Mouse (Mus musculus) megakaryocyte, embryonic 14.5 days (primary cell): Measurements from ENCODE around the gene Bri3. TPM values are rescaled to one million over a fixed set of nuclear protein-coding genes. Genes with fewer than 3 reads are reported as not detected.

Experiments used
- H3K27me3 ChIP-seq: replicated peaks from 2 replicates; pipeline ENCODE3; 2012; ENCODE audit warnings: inconsistent platforms
- H3K36me3 ChIP-seq: replicated peaks from 2 replicates; pipeline ENCODE3; 2012; ENCODE audit warnings: low read length, inconsistent platforms, mixed read lengths
- H3K4me1 ChIP-seq: 2 replicates; pipeline ENCODE4 v1.6.1; 2012; ENCODE audit warnings: inconsistent platforms
- H3K4me3 ChIP-seq: replicated peaks from 2 replicates; pipeline ENCODE3; 2012; ENCODE audit warnings: moderate library complexity, mild to moderate bottlenecking, inconsistent platforms
- H3K9me3 ChIP-seq: 2 replicates; pipeline ENCODE4 v1.6.1; 2012; ENCODE audit warnings: inconsistent platforms
- FLI1 ChIP-seq: IDR thresholded peaks from 2 replicates; pipeline ENCODE4 v1.6.1; 2012; ENCODE audit warnings: low read length, inconsistent platforms, mixed read lengths
- GATA1 ChIP-seq: IDR thresholded peaks from 3 replicates; pipeline ENCODE4 v1.6.1; 2012; ENCODE audit warnings: mixed read lengths, low read length, inconsistent platforms, borderline replicate concordance
- polyA plus RNA-seq: library from polyadenylated mRNA; stranded (reverse); fragments of >175 nt; gene quantifications from 2 replicates; pipeline ENCODE4 v1.2.3, GENCODE M21; 2012; ENCODE audit warnings: low replicate concordance; ENCODE audit not compliant: insufficient read depth

Bri3 gene
- polyA plus RNA-seq, 1 experiment, result 100 TPM

DNA sequence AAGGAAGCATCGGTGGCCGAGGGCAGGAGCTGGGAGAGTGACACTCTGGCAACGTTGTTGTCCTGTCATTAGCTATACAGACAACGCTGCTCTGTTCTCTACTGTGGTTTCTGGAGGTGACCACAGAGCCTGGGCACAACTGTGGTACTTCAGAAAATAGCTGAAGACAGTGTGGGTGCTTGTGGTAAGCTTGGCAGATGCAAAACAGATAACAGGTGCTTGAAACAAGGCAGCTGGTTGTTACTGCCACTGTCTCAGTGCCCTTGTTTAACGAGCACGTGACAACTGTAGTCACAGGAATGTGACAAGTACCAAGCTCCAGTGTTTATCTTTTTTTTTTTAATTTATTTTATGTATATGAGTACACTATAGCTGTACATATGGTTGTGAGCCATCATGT, 100.4 kb downstream of the Bri3 start:
- Histone ChIP-seq H3K4me1 (no peaks in the 10 kb centered on the region), H3K9me3 (no peaks in the 10 kb centered on the region), H3K4me3 (no peak overlapping the region), H3K27me3 (peaks cover 4% of the 10 kb centered on the region), H3K36me3 (no peaks in the 10 kb centered on the region)
- TF ChIP-seq FLI1 (no peak), GATA1 (no peak)

DNA sequence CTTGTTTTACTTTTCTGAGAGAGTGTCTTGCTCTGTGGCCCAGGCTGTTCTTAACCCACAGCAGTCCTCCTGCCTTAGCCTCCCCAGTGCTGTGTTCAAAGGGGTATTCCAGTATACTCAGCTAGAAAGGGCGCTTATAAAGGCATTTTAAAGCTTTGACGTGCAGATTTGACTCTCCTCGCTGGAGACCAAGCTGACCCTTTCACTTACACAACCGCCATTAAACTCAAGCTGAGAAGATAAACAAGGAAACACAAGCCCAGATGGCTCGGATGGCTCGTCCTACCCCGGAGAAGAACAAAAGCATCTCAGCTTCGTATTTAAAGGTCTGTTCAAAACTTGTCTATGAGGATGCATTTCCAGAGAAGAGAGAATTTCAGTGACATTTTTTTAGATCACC, 106.9 kb downstream of the Bri3 start:
- no peaks in the 10 kb centered on the region for H3K4me1 ChIP-seq
- peaks cover 10% of the 10 kb centered on the region for H3K27me3 ChIP-seq
- H3K36me3 ChIP-seq, result no peaks in the 10 kb centered on the region
- no peak for TF ChIP-seq FLI1
- no peak for TF ChIP-seq GATA1
- no peaks in the 10 kb centered on the region for H3K9me3 ChIP-seq
- H3K4me3 ChIP-seq, result no peak overlapping the region

DNA sequence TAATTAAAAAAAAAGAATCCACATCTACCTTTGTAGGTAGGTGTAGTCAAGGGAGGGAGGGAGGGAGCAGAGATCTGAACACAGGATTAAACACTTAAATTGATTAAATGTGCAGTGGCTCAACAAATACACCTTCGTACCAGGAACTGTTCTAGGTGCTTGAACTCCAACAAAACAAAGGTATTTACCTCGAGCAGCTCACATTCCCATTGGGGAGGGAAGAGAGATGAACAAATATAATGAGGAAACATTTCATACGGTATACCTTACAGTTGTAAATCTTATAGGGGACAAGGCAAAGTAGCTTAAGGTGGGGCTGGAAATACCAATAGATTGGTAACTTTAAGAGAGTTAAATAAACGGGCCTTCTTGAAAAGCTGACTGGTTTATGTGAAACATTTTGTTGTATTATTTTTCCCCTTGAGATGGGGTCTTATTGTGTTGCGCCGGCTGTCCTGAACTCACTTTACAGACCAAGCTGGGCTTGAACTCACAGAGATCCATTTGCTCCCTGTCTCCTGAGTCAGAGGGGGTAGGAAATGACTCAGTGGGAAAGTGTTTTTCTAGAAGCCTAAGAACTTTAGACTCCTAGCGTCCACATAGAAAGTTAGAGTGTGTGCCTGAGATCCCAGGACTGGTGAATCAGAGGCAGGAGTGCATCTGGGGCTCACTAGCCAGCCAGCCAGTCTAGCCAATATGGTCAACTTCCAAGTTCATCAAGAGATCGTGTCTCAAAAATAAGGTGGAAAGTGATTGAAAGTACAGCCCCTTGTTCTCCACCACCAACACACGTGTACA, 108.2 kb downstream of the Bri3 start:
- Histone ChIP-seq H3K9me3 (no peaks in the 10 kb centered on the region), H3K36me3 (no peaks in the 10 kb centered on the region), H3K4me1 (peaks cover 3% of the 10 kb centered on the region), H3K27me3 (peaks cover 20% of the 10 kb centered on the region), H3K4me3 (no peak overlapping the region)
- TF ChIP-seq GATA1, result no peak
- TF ChIP-seq FLI1, result no peak

DNA sequence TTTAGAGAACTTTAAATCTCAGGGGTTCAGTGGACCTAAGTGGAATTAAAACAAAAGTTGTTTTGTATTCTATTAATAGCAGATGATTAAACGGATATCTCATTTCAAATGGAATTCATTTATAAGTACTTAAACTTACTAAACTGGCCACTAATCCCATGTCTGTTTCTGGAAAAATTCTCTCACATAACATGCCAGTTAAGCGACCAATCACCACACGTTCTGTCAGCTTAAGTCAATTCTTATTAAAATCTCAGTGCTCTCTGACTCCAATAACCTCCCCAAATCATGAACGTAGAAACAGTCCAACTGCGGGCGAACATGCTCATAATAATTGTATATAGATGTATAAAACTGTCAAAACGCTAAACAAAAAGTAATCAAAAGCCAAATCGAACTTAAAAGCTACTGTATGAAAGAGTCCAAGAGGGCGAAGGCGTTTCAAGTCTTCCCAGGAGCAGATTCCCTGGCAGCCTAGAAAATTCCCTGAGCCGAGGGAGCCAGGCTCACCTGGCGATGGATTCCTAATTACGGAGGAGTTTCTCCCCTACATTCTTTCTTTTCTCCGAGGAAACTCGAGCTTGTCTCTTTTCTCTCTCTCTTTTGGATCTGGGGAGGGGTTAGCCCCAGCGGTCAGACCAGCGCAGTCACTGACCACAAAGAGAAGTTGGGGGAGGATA, 112.7 kb downstream of the Bri3 start:
- H3K27me3 ChIP-seq, result peaks cover 47% of the 10 kb centered on the region
- H3K4me1 ChIP-seq, result peaks cover 16% of the 10 kb centered on the region
- peak overlapping the region; percentile 94 for H3K4me3 ChIP-seq
- no peaks in the 10 kb centered on the region for H3K9me3 ChIP-seq
- TF ChIP-seq FLI1 (no peak), GATA1 (no peak)
- H3K36me3 ChIP-seq, result no peaks in the 10 kb centered on the region

DNA sequence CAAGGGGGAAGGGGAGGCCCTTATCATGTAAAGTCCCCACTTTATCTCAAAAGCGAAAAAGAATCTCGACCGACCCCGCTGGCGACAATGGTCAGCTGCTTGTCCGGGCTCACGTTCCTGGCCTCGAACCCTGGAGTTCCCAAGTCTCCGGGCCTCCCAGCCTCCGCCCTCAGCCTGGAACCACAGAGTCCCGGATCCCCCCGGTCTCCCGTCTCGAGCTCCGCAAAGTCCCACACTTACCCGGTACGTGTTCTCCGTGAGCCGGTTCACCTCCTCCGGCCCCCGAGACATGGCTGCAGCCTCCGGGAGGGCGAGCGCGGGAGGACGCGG, 113.3 kb downstream of the Bri3 start:
- Histone ChIP-seq H3K9me3 (no peaks in the 10 kb centered on the region), H3K4me3 (peak overlapping the region; percentile 94), H3K4me1 (peaks cover 16% of the 10 kb centered on the region), H3K36me3 (no peaks in the 10 kb centered on the region), H3K27me3 (peaks cover 47% of the 10 kb centered on the region)
- TF ChIP-seq FLI1 (no peak), GATA1 (no peak)

DNA sequence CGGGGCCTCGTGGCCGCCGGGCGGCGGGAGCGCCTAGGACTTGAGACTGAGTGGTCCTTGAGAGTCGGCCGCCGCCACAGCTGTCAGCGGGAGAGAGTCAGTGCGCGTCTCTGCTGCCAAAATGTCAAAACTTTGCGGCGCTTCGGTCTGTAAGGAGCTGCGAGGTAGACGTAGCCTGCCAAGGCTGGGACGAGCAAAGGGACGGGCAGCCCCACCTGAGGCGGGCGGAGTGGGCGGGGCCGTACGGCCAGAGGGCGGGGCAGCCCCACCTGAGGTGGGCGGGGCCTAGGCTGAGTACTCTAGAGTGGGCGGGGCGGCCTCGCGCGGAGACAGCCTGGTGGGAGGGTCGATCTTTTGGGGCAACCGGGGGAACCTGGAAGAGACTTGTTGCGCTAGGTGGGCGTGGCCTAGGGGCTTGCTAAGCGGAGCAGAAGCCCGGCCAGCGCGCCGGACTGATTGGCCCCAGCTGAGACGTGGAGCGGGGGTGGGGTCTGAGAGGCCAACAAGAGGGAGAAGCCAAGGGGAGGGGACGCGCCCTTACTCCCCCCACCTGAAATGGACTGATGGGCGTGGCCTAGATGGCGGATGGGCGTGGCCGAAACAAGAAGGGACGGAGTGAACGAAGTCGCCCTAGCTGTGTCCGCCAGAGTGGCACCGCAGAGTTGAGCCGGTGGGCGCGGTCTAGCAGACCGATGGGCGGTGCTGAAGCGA, 113.8 kb downstream of the Bri3 start, which contains the start of gene Baiap2l1:
Baiap2l1 (minus strand) TSS at position 232 of the 711 bp plus-strand sequence.
- Histone ChIP-seq H3K4me1 (peaks cover 16% of the 10 kb centered on the region), H3K4me3 (peak within 1 kb of the TSS; percentile 94), H3K27me3 (peaks cover 47% of the 10 kb centered on the region), H3K9me3 (no peaks in the 10 kb centered on the region), H3K36me3 (no peaks in the 10 kb centered on the region)
- TF ChIP-seq GATA1, result no peak
- TF ChIP-seq FLI1, result no peak

DNA sequence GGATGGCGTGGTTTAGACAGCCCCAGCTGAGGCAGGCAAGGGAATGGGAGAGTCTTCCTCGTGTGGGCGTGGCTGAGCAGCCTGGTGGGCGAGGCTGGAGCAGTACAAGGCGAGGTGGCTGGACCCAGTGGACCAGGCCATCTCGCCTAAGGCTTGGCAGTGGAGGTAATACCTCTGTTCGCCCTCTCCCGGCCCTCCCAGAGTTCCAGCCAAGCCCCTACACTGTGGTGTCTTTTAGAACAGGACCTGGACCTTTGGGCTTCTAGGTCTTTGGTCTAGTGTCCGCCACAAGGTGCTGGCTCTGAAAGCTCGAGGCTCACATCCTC, 114.3 kb downstream of the Bri3 start:
- H3K27me3 ChIP-seq, result peaks cover 45% of the 10 kb centered on the region
- H3K4me1 ChIP-seq, result peaks cover 16% of the 10 kb centered on the region
- H3K36me3 ChIP-seq, result no peaks in the 10 kb centered on the region
- no peaks in the 10 kb centered on the region for H3K9me3 ChIP-seq
- peak overlapping the region; percentile 94 for H3K4me3 ChIP-seq
- no peak for TF ChIP-seq GATA1
- TF ChIP-seq FLI1, result no peak

DNA sequence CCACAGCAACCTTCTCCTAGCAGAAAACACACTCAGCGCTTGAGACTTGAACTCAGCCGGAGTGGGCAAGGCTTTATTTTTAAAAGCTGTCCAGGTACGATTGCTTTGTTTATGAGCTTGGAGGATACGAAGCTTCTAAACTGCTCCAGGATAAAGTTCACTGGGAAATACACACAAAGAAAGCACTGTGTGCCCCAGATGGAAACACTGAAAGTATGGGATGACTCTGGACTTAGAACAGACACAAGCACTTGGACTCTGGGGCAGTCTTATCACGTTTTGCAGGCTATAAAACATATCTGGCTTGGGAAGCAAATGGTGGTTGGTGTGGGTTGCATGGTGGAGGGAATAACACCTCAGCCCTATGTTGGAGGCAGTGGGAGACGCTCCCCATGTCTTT, 115.6 kb downstream of the Bri3 start:
- Histone ChIP-seq H3K36me3 (no peaks in the 10 kb centered on the region), H3K9me3 (no peaks in the 10 kb centered on the region), H3K4me3 (no peak overlapping the region), H3K4me1 (peaks cover 16% of the 10 kb centered on the region), H3K27me3 (peaks cover 45% of the 10 kb centered on the region)
- TF ChIP-seq FLI1, result no peak
- no peak for TF ChIP-seq GATA1

DNA sequence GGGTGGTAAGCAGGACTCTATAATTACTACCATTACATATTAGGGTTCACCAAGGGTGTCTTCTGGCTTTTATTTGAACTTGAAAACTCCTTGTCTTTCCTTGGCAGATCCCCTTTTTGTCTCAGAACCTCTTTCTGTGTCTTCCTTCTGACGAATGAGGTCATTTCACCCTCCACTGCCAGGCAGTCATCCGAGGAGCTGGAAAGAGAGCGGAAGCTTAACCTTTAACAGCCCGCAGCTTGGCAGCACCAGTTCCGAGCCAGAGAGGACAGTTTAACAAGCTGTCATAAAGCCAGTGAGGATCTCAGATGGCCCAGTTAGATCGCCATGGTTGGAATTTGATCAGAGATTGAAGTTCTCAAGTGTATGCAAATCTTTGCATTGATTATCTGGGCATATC, 116.1 kb downstream of the Bri3 start:
- H3K4me3 ChIP-seq, result no peak overlapping the region
- no peaks in the 10 kb centered on the region for H3K9me3 ChIP-seq
- no peak for TF ChIP-seq FLI1
- no peak for TF ChIP-seq GATA1
- peaks cover 45% of the 10 kb centered on the region for H3K27me3 ChIP-seq
- H3K4me1 ChIP-seq, result peaks cover 16% of the 10 kb centered on the region
- H3K36me3 ChIP-seq, result no peaks in the 10 kb centered on the region
